Mouse (Mus musculus) liver, adult 2 months (tissue): ENCODE data around the gene Ralgapa2. TPM values are rescaled to one million over a fixed set of nuclear protein-coding genes. Genes with fewer than 3 reads are reported as not detected.

ENCODE experiments used
- DNase-seq: peaks from one replicate; pipeline ENCODE4 v3.0.0-alpha.2; 2011; ENCODE audit warnings: low read depth, low spot score; ENCODE audit errors: extremely low read depth
- H3K27ac ChIP-seq: fragments of 200-500 bp; replicated peaks from 2 replicates; pipeline ENCODE4 v1.5.1; 2012; ENCODE audit warnings: low read depth, mild to moderate bottlenecking, control low read depth, inconsistent platforms, low read length; ENCODE audit not compliant: insufficient read depth
- H3K27me3 ChIP-seq: fragments of 200-500 bp; 2 replicates; pipeline ENCODE4 v1.6.1; 2012; ENCODE audit warnings: mild to moderate bottlenecking, moderate library complexity, low read length, inconsistent platforms; ENCODE audit not compliant: control insufficient read depth, insufficient read depth
- H3K36me3 ChIP-seq: fragments of 200-500 bp; 2 replicates; pipeline ENCODE4 v1.6.1; 2012; ENCODE audit warnings: low read length, inconsistent platforms; ENCODE audit not compliant: control insufficient read depth, insufficient read depth
- H3K4me1 ChIP-seq: fragments of 200-500 bp; 2 replicates; pipeline ENCODE4 v1.6.1; 2011; ENCODE audit warnings: low read length; ENCODE audit not compliant: control insufficient read depth, insufficient read depth
- H3K4me3 ChIP-seq: fragments of 200-500 bp; 2 replicates; pipeline ENCODE4 v1.5.1; 2011; ENCODE audit warnings: low read depth, mild to moderate bottlenecking, control low read depth, low read length, moderate library complexity; ENCODE audit not compliant: insufficient read depth
- H3K79me2 ChIP-seq: fragments of 200-500 bp; 2 replicates; pipeline ENCODE4 v1.6.1; 2012; ENCODE audit warnings: inconsistent platforms, mild to moderate bottlenecking, low read length, moderate library complexity; ENCODE audit not compliant: control insufficient read depth, insufficient read depth
- H3K9ac ChIP-seq: fragments of 200-500 bp; 2 replicates; pipeline ENCODE4 v1.6.1; 2012; ENCODE audit warnings: low read depth, mild to moderate bottlenecking, control low read depth, inconsistent platforms, low read length
- CTCF ChIP-seq: fragments of 200-500 bp; IDR thresholded peaks from 2 replicates; pipeline ENCODE4 v1.5.1; 2011; ENCODE audit warnings: low read depth, low read length, control low read depth
- POLR2A ChIP-seq: fragments of 200-500 bp; IDR thresholded peaks from 2 replicates; pipeline ENCODE4 v1.6.1; 2011; ENCODE audit warnings: low read length, control low read depth; ENCODE audit not compliant: insufficient read depth; ENCODE audit errors: extremely low read depth
- WGBS: fragments of 180-500 bp; shearing (Covaris S2); methylation state at CpG from one replicate; pipeline ENCODE4 v1.1.7; 2018; 5-methylcytosine and 5-hydroxymethylcytosine counted together
- polyA plus RNA-seq: library from polyadenylated mRNA; depleted of rRNA; stranded (reverse); fragments of >200 nt; gene quantifications from 2 replicates; pipeline ENCODE4 v1.2.3, GENCODE M21; 2012
- total RNA-seq: library from RNA; depleted of rRNA; stranded (reverse); fragments of >200 nt; gene quantifications from 2 replicates; pipeline ENCODE4 v1.2.3, GENCODE M21; 2014

Gene Ralgapa2
- total and polyA plus RNA-seq, 2 experiments, result 12.4 to 54.2 TPM

DNA sequence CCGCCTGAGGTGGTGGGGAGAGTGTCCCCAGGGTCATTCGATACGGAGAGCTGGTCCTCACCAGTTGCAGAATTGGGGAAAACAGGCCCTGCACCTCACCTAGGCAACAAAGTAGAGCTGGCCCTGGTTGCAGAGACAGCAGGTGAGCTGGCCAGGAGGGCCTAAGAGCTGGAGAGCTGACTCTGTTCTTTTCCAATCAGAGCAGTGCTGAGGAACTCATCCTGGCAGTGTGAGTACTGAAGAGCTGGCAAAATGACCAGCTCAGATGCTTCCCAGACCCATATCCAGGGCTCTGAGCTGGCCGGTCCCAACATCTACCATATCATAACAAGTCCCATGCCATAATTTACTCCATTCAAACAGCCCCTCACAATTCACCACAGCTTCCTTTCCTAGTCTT lies 34.7 kb downstream of the Ralgapa2 start:
- H3K79me2 ChIP-seq, result peaks cover 8% of the 10 kb centered on the region
- H3K4me3 ChIP-seq, result no peak overlapping the region
- DNase-seq, result no peak
- 96% methylated on average over 4 of the region's 4 CpGs for WGBS
- H3K27me3 ChIP-seq, result no peaks in the 10 kb centered on the region
- H3K27ac ChIP-seq, result no peak overlapping the region
- no peak for TF ChIP-seq CTCF
- TF ChIP-seq POLR2A, result no peak
- no peak overlapping the region for H3K9ac ChIP-seq
- H3K36me3 ChIP-seq, result peaks cover 28% of the 10 kb centered on the region
- H3K4me1 ChIP-seq, result peaks cover 4% of the 10 kb centered on the region; the same call in 1 of the 2 replicates

- H3K27ac ChIP-seq, result peak overlapping the region; percentile 41
- H3K4me3 ChIP-seq, result no peak overlapping the region
- peaks cover 4% of the 10 kb centered on the region; the same call in 1 of the 2 replicates for H3K4me1 ChIP-seq
- 59% methylated on average over 6 of the region's 6 CpGs for WGBS
- peaks cover 8% of the 10 kb centered on the region for H3K79me2 ChIP-seq
- peaks cover 24% of the 10 kb centered on the region for H3K36me3 ChIP-seq
- peak; percentile 78 for DNase-seq
- H3K9ac ChIP-seq, result no peak overlapping the region
- TF ChIP-seq CTCF, result no peak
- no peak for TF ChIP-seq POLR2A
- H3K27me3 ChIP-seq, result no peaks in the 10 kb centered on the region
Measured at GRCm38 (mm10) chr2:146476428-146476972, 35.6 kb downstream of the Ralgapa2 start.

DNA sequence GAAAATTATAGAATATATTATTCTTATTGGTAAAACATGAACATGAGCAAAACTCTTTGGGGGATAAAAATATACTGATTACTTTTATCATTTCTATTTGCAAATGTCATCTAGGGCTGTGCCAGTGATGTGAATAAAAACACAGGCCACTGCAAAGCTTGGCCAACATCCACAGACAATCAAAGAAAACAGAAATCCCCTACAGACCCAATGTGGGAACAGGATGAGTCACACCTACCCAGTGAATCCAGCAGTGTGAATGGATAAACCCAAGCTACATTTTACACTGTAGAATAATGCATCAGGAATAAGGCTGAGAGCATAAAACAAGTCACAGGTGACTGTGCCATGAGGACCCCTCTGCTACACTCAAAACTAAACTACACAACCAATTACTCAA lies 36.1 kb downstream of the Ralgapa2 start:
- Histone ChIP-seq H3K27ac (peak overlapping the region; percentile 41; the same call in 1 of the 2 replicates), H3K79me2 (peaks cover 8% of the 10 kb centered on the region), H3K9ac (no peak overlapping the region), H3K36me3 (peaks cover 23% of the 10 kb centered on the region), H3K4me1 (peaks cover 6% of the 10 kb centered on the region; the same call in 1 of the 2 replicates), H3K27me3 (no peaks in the 10 kb centered on the region), H3K4me3 (no peak overlapping the region)
- DNase-seq, result no peak
- no peak for TF ChIP-seq CTCF
- no peak for TF ChIP-seq POLR2A

DNA sequence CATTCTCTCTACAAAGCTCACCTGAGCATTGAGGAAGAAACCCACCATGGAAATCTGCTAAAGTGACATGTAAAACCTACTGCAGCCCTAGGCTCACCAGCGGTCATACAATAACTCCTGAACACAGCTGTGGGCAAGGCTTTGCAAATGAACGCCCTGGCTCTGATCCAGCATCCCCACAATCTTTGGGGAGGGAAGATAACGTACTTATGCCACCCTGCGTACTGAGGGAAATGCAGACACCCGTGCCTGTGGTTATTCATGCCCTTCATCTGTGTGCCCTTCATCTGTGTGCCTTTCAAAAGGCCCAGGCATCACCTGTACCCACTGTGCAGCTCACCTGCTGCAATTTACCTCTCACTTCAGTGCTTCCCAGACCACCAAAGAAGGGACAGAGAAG lies 41.2 kb downstream of the Ralgapa2 start:
- Histone ChIP-seq H3K4me3 (no peak overlapping the region), H3K79me2 (peaks cover 18% of the 10 kb centered on the region), H3K27ac (no peak overlapping the region), H3K4me1 (peaks cover 7% of the 10 kb centered on the region; the same call in 1 of the 2 replicates), H3K9ac (no peak overlapping the region), H3K36me3 (peaks cover 8% of the 10 kb centered on the region), H3K27me3 (no peaks in the 10 kb centered on the region)
- no peak for TF ChIP-seq POLR2A
- no peak for TF ChIP-seq CTCF
- 46% methylated on average over 5 of the region's 5 CpGs for WGBS
- DNase-seq, result no peak

DNA sequence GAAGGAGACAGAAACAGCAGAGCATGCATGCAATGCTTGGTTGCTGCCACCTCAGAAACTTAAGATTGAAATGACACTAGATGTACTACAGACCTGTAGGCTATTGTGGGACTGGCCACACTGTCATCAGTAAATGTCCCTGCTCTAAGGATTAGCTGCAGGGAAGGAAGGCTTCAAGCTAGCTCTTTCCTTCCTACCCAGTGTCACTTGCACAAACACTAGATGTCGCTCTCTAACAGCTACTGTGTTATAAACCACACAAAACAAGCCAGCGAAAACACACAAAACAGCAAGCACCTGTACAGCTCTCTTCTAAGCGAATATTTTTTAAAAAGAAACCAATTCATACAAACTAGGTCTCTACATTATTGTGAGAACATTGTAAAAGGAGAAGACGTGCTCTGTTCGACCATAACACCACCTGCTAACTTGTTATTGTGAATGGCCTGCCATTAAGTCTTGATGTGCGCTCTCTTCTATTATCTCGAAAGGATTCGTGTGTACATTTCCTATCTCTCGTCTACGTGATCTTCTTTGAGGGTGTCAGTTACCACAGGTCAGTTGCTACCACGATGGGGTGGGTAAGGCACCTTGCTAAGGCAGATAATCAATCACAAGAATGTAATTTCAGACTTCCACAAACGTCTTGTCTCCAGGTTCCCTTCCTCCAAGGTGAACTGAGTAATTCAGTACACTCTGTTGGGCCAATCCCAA lies 42.3 kb downstream of the Ralgapa2 start:
- Histone ChIP-seq H3K9ac (0 out of 2 replicates have a peak overlapping the region, but pooled peaks have one; percentile 23), H3K36me3 (peaks cover 5% of the 10 kb centered on the region; the same call in 1 of the 2 replicates), H3K4me3 (no peak overlapping the region), H3K79me2 (peaks cover 18% of the 10 kb centered on the region), H3K27me3 (no peaks in the 10 kb centered on the region), H3K4me1 (peaks cover 7% of the 10 kb centered on the region; the same call in 1 of the 2 replicates), H3K27ac (0 out of 2 replicates have a peak overlapping the region, but pooled peaks have one; percentile 10)
- WGBS, result 38% methylated on average over 12 of the region's 12 CpGs
- TF ChIP-seq CTCF (peak; percentile 24; the same call in 1 of the 2 replicates), POLR2A (no peak)
- peak; percentile 71 for DNase-seq
